Mouse (Mus musculus) liver, embryonic 14.5 days (tissue): ENCODE measurements at regions not wholly inside any gene's neighbourhood (a gene's known extent, or its start where the extent isn't known, plus 50 kb on each side); places are given as distances from the start of the nearest gene placed in this dataset.

Experiments used
- CTCF ChIP-seq: IDR thresholded peaks from 2 replicates; pipeline ENCODE4 v1.5.1; 2016; ENCODE audit warnings: antibody characterized with exemption, low read depth, control low read depth
- EP300 ChIP-seq: IDR thresholded peaks from 2 replicates; pipeline ENCODE4 v1.6.1; 2016; ENCODE audit warnings: antibody characterized with exemption, low read depth

DNA sequence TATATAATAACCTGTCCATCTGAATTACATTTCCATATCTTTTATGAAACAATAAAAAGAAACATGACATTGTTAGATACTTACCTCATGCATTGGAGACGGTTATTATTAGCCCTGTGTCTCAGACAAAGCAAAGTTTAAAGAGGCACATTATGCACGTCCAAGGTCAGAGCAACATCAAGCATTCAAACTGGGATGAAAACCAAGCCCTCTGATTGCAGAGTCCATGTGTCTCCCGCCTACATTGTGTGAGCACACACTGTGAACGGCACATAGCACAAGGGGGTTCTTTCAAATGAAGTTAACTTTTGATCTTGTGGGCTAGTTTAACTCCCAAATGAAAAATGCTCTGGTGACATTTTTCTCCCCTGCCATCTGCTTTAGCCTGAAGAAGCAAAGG lies 489.3 kb downstream of the Psat1 start:
- no peak for TF ChIP-seq CTCF
- TF ChIP-seq EP300, result no peak
